Mouse (Mus musculus) T-cell, adult 2 months (primary cell): ENCODE results near the gene Dffb.
"Not testable (repeated sequence)": the region's sequence is repeated elsewhere in the genome, so short reads cannot be mapped to it uniquely, and the experiment has no call there.

Source experiments
- DNase-seq: peaks from one replicate; pipeline ENCODE4 v3.0.0; 2022; ENCODE audit warnings: low spot score

The Dffb gene

DNA sequence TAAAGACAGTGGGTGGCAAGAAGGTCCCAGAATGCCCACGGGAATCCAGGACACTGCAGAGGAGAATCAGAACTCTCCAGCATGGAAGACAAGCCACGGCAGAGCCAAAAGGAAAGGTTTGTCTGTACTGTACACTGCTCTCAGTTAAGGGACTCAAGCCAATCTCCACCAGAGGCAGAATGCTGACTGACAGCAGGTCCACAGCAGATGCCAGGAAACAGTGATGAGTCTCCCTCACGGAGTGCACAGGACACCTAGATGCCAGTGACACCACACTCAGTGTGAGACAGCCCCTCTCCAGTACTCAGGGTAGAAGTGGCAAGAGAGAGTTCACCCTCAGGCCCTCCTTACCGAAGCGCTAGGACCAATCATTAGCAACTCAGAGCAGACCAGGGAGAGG is 8.3 kb downstream of the Dffb start:
- DNase-seq, result no peak

DNA sequence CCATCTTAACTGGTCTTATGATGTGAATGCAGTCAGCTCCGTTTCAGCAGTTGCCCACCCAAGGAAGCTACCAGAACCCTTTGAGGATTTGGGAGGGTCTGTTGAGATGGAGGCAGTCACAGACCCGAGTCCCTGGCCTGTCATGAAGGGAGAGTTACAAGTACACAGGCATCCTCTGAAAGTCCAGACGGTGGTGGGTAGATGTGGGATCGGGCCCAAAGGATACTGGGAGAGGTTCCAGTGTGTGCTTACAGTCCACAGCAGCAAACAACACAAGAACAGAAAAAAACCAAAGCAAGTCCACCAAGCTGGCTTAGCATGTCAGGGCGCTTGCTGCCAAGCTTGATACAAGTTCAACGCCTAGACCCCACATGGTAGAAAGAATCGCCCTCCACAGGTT is 12.3 kb downstream of the Dffb start:
- DNase-seq, result no peak

DNA sequence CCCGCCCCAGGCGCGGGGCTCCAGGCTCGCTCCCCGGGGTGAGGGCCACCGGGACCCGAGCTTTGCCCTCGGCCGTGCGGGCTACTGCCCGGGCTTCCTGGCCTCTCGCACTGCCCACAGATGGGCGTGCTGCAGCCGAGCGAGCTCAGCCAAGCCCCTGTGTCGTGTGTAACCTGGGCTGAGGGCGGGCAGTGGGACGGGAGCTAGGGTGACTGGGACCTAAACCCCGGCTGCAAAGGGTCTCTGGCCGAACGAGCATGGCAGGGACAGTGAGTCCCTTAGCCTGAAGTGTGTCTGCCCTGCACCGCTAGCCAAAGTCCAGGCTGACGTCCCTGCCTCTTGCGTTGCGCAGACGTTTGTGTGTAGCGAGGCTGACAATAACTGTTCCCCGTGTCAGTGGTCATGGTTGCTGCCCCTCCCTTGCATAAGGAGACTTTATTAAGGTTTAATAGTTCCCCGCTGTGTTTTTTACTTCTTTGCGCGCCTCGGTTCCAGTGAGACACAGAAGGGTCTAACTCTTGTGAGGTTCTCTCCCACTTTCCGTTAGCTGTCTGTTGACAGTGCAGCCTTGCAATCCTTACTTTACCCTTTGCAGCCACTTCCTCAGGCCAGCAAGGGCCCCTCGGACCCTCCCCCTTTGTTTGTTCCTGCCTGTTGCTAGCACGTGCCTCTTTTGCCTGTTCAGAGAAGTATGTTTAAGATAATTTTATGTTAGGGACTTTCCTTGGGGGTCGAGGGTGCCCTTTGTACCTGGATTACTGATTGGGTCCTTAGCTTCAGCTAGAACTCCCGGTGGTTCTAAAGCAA is 17.3 kb downstream of the Dffb start:
- DNase-seq, result no peak

DNA sequence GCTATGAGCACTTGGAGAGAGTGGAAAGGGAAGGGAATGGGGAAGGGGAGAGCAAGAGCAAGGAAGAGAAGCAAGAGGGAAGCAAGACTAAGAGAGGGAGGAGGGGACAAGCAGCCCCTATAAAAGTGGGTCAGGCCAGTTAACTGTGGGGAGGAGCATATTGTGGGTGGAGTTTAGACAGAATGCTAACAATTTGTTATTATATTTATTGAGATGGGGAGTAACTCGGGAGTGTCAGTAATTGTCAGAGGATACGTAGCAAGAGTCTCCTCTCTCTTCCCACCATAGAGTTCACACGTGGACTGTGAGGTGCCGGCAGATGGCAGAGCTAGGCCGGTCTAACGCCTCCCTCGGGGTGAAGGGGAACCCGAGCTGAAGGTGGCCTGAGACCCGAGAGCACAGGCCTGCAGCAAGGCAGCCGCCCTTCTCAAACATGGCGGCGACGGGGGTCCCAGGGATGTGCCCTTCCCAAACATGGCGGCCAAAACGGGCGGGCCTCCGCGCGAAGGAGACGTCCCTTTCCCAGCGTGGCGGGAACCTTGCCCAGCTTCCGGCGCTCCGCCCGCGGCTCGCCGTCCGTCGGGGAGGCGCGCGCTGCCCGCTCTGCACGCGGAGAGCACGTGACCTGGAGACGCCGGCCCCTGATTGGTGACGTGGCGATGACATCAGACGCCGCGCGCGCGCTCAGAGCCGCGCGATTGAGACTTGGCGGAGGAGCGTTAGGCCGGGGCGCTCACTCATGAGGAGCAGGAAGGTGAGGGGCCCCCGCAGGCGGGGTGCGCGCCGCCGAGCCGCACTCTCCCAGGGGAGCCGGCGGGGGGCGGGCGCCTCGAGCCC is 18.1 kb downstream of the Dffb start, which contains the start of gene A430005L14Rik:
TSS of gene A430005L14Rik (plus strand) at position 669 of the 837 bp plus-strand sequence.
- peak; percentile 93 for DNase-seq

DNA sequence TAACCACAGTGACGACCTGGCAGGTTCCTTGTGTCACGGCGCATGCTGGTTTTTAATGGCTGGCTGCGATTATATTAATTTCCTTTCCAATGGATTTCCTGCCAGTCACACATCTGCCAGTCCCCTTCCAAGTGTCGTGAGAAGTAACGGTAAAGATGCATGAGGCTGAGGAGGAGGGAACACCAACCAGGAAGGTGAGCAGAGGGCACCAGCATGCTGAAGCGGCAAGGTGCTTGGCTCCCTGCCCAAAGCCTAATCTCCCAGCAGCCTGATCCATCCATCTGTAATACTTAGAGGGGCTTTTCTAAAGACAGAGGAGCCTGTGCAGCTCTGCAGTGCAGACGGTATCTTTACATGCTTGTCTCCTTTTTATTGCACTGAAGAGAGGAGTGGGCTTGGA is 19.3 kb downstream of the Dffb start:
- no peak for DNase-seq

DNA sequence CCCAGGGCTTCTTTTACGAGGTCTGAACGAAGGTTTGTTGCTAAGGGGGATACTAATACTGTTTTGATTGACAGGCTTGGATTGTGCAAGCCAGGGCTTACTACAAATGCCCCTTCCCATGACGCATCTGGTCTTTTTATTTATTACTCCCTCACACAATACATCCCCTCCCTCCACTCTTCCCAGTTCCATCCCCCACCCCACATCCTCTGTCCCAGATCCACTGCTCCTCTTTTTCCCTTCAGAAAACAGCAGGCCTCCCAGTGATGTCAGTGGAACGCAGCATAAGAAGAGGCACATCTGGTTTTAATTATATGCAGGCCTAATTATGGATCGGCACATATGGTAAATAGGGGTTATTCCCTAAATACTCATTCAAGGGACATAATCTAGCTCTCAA is 23.2 kb downstream of the Dffb start:
- no peak for DNase-seq

DNA sequence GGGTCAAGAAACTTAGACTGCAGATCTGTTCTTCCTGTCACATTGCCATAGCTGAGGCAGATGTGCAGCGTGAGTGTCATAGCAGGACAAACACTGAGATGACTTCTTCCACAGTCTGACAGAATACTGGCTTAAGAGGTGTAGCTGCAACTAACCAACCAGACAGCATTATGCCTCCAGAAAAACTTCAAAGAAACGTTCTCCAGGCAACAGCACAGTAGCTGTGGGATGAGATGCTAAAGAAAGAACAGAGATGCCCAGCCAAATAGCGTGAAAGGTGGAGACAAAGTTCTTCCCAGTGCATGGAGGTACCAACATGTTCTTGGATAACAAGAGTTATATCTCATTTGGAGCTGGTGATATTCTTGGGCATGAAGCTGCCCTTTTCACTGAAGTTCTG is 23.8 kb downstream of the Dffb start:
- no peak for DNase-seq

DNA sequence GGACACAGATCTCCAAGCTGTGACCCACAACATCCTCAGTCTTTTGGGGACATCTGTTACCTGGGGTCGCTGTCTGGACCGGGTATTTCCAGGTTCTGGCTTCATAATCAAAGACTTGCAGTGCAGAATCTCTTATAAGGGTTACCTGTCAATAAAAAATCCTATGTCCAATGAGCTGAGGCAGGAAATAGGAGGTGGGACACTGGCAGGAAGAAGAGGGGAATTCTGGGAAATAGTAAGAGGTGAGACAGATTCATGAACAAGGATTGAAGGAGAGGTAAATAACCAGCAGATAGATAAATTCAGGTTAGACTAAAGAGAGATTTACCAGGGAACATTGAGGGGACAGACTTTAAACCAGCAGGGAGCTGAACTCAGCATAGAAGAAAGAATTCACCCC is 24.6 kb downstream of the Dffb start:
- DNase-seq, result no peak

DNA sequence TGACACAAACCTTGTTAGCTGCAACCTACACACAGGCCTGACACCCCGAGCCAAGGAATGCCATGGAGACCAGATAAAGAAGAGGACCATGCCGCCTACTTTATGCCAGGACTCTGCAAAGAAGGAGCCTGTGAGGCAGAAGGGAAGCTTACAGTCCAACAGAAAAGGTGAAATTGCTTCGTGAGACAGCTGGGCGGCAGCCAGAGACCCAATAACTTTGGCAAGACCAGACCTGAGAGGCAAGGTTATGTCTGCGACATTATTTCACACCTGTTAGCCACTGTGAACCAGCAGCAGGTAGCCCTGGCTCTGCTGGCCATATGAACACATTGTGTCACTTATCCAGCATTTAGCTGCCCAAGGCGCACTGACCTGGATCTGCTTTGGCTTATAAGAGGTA is 29.2 kb downstream of the Dffb start:
- no peak for DNase-seq

DNA sequence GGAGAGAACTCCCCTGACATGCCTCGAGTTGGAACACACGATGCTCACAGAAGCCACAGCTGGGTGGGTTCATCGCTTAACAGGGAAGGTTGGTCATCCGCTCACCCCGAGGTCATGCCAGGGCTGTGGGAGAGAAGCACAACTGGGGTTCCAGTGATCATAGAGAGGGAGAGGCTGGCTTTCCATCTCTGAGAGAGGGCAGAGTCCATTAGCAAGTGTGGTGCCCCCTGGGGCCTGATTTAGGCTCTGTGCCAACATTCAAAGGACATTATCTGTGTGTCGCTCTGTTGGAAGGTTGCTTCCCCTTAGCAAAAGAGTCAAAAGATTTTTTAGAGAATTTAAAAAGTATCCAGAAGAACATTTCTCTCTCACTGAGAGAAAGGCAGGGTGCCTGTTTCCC is 30.7 kb downstream of the Dffb start:
- no peak for DNase-seq

DNA sequence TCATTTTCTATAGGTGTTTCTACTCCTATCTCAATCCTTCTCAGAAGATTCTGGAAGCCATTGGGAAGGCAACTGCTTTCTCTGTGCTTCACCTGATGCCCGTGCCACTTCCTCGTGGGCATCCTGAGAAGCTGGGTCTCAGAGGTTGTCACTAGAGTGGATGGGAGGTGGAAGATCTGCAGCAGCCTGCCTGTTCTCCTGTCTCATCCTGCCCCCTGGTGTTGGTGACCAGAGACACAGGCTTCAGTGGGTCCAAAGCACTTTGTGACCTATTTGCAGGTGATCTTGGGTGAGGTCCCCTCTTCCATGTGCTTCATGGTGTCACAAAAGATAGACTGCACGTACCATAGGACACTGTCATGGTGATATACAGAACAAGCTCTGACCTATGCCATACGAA is 31.7 kb downstream of the Dffb start:
- DNase-seq, result no peak

DNA sequence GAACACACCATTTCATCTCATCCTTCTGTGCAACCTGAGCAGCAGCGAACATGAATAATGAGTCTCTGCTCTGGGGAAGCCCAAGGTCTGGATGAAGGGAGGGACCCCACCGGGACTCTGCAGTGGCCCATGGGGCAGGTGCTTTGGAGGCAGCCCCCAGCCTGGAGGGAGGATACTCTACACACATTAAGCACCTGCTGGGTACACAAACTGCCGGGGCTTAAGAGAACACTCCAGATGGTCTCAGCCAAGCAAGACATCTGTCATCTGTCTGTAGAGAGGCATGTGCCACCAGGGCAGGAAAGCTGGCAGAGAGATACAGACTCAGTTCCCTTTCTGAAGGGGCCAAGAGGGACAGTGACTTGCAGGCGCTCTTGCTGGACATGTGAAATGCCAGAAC is 45.0 kb downstream of the Dffb start:
- no peak for DNase-seq

DNA sequence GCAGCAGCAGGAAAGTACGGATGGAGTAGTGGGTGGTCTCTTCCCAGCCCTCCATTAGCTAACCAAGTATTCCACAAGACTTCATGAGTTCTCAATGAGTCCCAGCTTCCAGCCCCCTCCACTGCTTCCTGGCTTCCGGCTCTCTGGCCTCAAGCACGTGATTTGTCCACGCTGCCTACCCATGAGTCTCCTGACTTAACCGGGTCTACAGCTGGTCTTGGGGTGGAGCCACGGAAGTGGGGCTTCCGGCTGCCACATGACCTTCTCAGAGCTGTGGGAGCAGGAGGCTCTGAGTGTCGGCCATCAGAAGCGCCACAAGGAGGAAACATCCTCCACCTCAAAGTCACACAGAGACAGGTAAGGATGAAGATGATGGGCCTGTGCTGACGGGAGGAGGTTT is 45.5 kb downstream of the Dffb start:
- DNase-seq, result no peak

DNA sequence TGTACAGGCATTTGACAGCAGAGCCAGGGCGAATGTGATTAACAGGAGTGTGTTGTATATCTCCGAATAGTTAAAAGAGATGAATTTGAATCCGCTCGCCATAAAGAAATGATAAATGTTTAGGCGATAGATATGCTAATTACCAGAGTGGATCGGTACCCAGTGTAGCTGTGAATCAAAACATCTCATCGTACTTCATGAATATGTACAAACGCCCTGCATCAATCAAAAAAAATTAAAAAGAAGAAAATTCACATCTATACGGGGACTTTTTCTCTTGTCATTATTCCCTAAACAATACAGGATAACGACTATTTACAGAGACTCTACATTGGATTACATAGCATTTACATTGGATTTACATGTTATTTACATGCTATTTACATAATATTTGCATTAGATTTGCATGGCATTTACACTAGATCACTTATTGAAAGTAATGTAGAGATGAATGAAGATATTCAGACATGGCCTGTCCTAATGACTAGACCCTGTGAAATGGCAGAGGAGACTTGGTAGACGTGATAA is 46.1 kb downstream of the Dffb start:
- no peak for DNase-seq

DNA sequence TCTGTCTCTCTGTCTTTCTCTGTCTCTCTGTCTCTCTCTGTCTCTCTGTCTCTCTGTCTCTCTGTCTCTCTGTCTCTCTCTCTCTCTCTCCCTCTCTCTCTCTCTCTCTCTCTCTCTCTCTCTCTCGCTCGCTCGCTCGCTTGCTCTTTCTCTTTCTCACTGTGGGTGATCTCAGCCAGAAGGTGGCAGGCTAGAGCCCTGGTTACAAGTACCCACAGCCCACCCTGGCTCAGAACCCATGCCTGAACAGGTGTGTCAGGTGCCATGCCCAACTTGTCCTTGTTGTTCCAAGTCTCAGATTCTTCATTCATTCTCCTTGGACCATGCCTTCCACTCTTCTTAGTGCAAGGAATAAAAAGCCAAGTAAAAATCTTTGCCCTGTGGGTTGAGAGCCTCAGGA is 52.8 kb downstream of the Dffb start:
- DNase-seq, result not testable (repeated sequence)

DNA sequence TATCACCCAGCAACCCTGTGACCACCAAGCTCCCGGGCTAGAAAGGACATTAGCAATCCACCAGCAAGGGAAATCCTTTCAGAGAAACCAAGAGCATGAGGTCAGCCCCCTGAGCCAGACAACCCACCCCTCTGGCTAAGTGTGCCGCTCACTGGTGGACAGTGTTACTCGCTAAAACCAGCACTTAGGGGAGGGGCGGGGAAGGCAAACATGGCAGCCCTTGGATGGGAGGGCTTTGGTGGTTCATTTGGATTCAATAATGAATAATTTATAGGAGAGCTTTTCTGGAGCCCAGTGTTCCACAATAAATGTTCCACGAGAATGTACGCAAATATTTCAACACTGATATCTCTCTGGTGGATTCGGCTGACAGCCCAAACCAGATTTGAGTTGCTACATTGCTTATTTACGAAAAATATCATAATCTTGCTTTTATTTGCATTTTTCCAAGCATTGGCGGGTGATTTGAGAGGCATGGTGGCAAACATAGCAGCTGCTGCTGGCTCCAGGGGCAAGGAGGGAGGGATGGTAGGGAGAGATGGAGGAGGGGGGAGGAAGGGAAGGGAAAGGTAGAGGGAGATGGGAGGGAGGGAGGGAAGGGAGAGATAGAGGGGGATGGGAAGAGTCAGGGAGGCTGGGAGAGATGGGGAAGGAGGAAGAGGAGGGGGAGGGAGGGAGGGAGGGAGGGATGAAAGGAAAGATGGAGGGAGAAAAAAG is 54.3 kb downstream of the Dffb start:
- DNase-seq, result no peak

DNA sequence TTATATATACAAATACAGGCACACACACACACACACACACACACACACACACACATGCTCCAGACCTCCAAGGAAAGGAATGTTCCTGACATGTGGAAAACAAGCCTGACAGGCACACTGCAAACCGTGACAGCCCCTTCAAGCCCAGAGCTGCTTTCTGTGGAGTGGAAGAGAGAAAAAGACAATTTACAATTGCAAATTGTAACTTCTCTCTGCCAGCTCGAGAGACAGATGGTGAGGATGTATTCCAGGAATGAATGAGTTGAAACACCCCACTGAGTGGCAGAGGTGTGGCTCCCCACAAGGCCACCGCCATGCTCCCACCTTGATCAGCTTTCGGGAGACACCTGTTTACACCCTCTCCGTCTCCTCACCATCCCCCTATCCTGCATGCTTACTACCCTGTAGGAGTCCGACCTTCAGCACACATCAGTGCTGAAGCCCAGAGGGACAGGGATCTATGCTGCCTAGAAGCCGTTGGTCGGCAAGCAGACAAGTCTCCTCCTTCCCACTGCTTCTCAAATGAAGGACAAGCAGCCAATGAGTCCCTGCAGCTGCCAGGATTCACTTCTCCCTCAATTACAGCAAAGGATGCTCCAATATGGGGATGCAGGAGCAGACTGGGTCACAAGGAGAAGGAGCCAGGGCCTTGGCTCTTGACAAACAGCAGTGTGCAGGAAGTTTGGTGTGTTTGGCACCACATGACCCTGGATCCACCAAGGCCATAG is 57.0 kb downstream of the Dffb start:
- no peak for DNase-seq
